Mouse (Mus musculus) heart, adult 18-20 months (tissue): ENCODE results near the gene Fam114a2. TPM values are rescaled to one million over a fixed set of nuclear protein-coding genes. Genes with fewer than 3 reads are reported as not detected.

Experiments used
- DNase-seq, 2 experiments: peaks; one replicate each; pipeline ENCODE4 v3.0.0; 2021 to 2022; ENCODE audit warnings: mixed read lengths in 1 of 2
- total RNA-seq, 2 experiments: library from RNA; stranded (reverse); gene quantifications; 2 replicates each; pipeline ENCODE4 v1.2.3; 2021

Fam114a2 gene
- total RNA-seq, 2 experiments from 2014 or later, result 40.2 to 40.9 TPM

- no peak for DNase-seq
Observed at GRCm38 (mm10) chr11:57519304-57519703, 887 bp upstream of the Fam114a2 start.

DNA sequence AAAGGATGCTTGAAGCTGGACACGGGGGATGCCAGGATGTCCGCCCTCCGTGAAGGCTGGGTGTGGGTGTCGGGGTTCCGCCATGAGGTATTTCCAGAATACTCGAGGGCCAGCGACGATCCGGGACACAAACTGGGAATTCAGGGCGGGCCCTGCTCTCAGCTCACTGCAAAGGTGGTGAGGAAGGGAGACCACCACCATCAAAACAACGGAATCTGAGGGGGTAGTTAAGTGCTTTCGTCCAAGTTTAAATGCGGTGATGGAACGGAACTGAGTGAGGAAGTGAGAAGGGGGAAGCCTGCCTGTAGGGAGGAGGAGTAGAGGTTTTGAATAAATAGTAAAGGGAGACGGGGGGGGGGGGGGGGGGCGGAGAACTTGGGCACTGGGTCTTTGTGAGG, 333 bp upstream of the Fam114a2 start:
- no peak for DNase-seq

- no peak for DNase-seq
Observed at GRCm38 (mm10) chr11:57516946-57517441, 1.4 kb downstream of the Fam114a2 start.

DNA sequence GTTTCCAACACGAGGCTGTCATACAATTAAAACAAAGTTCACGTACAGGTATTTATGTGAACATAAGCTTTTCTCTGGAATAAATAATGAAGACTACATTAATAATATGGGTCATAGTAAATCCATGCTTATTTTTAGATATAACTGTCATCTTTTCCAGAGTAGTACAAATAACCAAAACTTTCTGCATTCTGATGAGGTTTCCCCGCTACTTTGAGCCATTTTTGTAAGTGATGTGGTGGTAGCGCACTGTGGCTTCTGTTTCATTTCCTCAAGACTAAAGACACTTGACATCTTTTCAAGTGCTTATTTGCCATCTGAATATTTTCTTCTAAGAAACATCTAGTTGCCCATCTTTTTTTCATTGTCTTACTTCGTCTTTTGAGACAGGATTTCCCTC, 3.2 kb downstream of the Fam114a2 start:
- DNase-seq, result no peak

DNA sequence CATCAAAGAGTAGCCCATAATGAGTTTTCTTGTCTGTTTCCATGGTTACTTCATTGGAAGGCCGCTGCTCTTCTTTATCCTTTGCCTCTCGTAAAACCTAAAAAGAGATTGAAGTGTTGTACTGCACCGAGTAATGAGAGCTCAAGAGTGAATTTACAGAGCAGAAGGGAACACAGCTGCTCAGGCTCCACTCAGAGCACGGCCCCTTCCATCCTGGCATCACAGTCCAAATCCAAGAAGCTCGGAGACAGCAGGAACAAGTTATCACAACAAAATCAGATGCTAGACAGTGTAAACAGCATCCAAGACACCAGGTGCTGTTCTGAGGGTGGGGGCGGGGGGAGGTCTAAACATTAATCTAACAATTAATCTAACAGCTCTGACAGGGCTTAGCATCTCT, 11.5 kb downstream of the Fam114a2 start:
- DNase-seq, result no peak

- peak in 1 of 2 experiments; percentile 7 for DNase-seq
Observed at GRCm38 (mm10) chr11:57503155-57503554, 15.3 kb downstream of the Fam114a2 start.

DNA sequence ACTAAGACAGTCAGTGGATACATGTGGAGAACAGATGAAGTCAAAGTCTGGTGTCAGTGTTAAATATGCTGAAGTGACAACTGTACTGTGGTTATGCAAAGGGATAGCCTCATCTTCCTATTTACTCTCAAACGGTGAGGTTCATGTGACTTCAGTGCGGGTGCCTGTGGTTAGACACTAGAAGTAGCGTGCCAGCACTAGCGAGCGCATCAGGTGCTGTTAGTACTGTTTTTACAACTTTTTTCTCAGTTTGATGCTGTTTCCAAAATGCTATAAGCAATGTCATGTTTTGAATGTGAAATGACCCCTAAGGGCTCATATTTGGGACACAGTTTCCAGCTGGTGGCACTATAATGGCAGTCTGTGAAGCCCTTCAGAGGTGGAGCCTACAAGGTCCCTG, 20.2 kb downstream of the Fam114a2 start:
- no peak for DNase-seq

DNA sequence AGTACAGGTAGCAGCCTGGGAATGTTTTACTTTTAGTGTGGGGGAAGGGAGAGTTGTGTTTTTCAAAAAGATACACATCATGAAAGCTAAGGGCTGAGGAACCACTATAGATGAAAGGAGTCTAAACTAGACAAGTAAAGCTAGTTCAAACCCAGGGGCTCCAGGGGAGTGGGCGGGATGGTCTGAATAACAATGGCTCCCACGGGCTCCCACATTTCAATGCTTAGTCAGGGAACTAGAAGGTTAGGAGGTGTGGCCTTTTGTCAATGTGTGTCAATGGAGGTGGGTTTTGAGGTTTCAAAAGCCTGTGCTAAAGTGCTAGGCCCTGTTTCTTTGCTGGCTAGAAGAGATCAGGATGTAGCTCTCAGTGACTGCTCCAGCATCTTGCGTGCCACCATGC, 20.7 kb downstream of the Fam114a2 start:
- DNase-seq, result no peak

DNA sequence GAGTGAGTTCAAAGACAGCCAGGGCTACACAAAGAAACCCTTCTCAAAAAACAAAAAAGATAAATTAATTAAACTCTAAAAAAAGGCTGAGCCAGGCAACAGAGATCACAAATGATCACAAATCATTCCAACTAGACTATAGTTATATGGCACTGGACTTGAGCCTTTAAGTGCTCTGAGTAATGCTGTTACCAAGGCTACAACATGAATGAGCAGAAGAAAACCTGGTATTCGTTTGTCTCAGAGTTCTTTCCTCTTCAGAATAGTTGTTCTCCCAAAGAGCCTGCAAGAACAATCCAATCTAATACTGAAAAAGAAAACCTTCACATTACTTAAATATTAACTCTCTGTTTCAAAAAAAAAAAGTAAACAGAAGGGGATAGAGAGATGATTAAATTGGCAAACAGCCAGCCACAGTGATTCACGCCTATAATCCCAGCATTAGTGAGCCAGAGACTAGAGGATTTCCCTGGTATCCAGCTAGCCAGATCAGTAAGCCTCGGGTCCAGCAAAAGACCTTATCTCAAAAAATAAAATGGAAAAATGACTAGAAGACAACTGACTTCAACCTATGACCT, 21.9 kb downstream of the Fam114a2 start:
- no peak for DNase-seq

- no peak for DNase-seq
Observed at GRCm38 (mm10) chr11:57488436-57488835, 30.0 kb downstream of the Fam114a2 start.

DNA sequence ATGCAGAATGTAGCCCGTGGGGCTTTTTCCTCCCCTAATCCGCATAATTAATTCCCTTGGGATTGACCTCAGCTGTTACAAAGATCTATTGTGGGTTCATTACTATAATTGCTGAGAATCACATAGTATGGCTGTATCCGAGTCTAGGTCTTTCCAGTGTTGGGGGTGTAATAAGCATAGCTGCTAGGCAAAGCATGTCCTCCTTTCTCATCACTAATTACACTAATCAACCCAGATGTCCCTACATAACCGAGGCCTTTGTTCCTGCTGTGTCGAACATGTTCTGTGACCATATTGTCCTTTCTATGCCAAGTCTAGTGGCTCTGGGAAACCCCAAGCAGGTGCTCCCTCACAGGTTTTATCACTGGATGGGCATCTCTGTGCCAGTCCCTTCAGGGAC, 40.3 kb downstream of the Fam114a2 start:
- DNase-seq, result no peak

DNA sequence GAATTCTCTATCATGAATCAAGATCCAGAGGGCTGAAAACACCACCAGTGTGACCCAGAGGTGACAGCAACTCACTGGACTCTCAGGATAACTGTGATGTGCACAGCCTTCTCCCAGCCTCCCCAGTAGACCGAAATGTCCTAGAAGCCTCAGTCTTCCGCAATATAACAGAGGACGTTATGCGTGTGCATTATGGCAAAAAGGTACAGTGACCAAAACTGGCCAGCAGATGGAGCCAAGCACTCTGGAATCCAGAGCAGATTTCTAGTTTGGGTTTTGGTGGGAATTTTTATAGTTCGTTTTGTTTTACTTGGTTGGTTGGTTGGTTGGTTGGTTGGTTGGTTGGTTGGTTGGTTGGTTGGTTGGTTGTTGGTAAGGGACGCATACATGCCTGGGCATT, 43.3 kb downstream of the Fam114a2 start:
- peak; percentile 18 to 55 for DNase-seq

DNA sequence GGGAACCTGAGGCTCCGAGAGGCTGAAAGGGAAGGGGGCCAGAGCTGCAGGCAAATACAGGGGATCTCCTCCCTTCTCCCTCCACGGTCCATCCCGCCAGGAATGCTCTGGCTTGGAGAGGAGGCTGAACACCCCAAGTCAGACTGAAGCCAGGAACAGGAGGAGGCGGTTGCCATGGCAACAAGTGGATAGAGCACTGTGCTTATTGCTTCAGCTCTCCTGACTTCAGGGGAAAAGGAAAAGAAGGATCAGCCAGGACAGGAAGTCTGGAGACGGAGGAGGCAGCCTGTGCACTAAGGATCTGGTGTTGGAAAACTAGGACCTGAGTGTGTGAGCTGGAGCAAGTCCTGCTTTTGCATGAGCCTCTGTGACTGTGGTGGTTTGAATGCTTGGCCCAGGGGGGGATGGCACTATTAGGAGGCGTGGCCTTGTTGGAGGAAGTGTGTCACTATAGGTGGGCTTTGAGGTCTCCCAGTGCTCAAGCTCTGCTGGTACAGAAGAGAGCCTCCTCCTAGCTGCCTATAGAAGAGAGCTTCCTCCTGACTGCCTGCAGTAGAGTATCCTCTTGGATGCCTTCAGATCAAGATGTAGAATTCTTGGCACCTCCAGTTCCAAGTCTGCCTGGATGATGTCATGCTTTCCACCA, 44.0 kb downstream of the Fam114a2 start:
- no peak for DNase-seq

DNA sequence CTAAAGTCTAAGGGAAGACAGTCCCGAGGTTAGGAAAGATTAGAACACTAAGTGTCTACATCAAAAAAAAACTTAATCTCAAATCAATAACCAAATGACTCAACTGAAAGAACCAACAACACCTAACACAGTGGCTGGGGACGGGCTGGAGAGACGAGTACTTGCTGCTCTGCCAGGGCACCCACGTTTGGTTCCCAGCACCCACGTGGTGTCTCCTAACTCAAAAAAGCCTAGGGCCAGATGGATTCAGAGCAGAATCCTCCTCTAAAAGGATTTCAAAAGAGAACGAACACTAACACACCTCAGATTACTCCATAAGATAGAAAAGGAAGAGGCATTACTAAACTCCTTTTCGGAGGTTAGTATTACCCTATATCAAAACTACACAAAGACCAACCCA, 47.4 kb downstream of the Fam114a2 start:
- no peak for DNase-seq

DNA sequence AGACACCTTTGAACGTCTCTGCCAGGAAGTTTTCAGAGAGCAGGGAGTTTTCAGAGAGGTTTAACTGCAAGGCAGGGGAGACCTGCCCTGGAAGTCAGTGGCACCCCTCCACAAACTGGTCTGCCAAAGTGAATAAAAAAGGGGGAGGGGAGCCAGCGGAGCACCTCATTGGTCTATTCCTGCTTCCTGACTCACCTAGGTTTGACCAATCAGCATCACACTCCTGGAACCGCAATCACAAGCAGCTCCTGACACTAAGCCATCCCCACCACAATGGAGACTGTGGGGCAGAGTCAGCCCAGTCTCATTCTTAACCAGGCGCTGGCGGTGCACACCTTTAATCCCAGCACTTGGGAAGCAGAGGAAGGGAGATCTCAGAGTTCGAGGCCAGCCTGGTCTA, 48.4 kb downstream of the Fam114a2 start:
- no peak for DNase-seq

DNA sequence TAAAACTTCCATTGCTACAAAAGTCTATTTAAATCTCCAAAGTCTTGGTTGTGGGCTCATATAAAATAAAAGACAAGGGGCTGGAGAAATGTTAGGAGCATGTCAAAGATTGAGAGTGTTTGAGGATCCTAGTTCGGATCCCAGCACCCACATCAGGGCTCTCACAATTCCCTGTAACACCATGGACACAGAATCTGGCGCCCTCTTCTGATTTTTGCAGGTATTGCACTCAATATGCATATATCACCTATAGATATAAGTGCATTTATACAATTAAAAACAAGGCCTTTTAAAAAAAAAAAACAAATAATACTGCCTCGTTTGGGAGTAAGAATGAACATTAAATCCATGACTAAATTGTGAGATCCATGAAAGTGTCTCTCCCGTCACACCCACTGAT, 49.7 kb downstream of the Fam114a2 start:
- no peak for DNase-seq

GRCm38 (mm10) chr11:57467159-57468110, 51.0 kb downstream of the Fam114a2 start:
- peak; percentile 45 to 74 for DNase-seq

GRCm38 (mm10) chr11:57465844-57466243, 52.6 kb downstream of the Fam114a2 start:
- no peak for DNase-seq

GRCm38 (mm10) chr11:57465025-57465424, 53.4 kb downstream of the Fam114a2 start:
- no peak for DNase-seq

GRCm38 (mm10) chr11:57459759-57460158, 58.7 kb downstream of the Fam114a2 start:
- no peak for DNase-seq

GRCm38 (mm10) chr11:57454421-57454820, 64.0 kb downstream of the Fam114a2 start:
- peak in 1 of 2 experiments; percentile 33 for DNase-seq

- DNase-seq, result peak; percentile 15 to 76
Observed at GRCm38 (mm10) chr11:57445237-57445962, 73.0 kb downstream of the Fam114a2 start.
